Comparison of ENCODE assay signal across 10 mouse cellular contexts in the genomic region with DNA sequence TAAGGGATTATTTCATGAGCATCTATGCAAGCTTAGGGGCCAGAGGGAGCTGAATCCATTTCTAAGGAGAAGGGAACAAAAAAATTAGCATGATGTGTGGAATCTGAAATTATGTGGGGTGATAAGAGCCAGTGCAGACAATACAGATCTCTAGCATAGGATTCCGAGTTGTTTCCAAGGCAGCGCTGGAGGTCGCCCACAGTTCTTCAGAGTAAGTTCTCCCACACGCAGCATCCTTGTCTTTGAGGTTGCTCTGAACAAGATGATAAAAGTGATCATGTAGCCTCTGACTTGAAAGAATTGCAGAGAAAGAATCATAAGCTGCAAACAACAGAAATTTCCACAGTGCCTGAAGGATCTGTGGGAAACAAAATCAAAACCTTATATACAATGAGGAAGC.
"Had no signal": no experiment of that assay in that cellular context is flagged by ENCODE, and none has a peak within 500 bp of the region (broad histone marks: within the 10 kb centered on the region; RNA-seq: fewer than 3 reads in every experiment).

No protein-coding gene starts in this region.

- DNase-seq: retina, postnatal 1 day; right cerebral cortex, postnatal 14 days; right cerebral cortex, postnatal 25 days; spleen, adult 18-20 months; thymus, adult 18-20 months; thymus, adult 2 months; thymus, postnatal 14 days; thymus, postnatal 25 days; thymus, postnatal 36 days; thymus, postnatal 4 days had no signal
